Mouse (Mus musculus) liver, postnatal 0 days (tissue): ENCODE measurements at regions not wholly inside any gene's neighbourhood (a gene's known extent, or its start where the extent isn't known, plus 50 kb on each side); places are given as distances from the start of the nearest gene placed in this dataset.

ENCODE experiments used
- ATAC-seq: fragments of 200-750 bp; cut with Nextera tagmentation; 2 replicates; pipeline ENCODE4 v1.8.0; 2017; ENCODE audit warnings: mild to moderate bottlenecking, moderate library complexity
- DNase-seq: peaks from one replicate; pipeline ENCODE4 v3.0.0-alpha.2; 2016
- H3K27ac ChIP-seq: fragments of 300-500 bp; sonication (generic); 2 replicates; pipeline ENCODE4 v1.5.1; 2014; ENCODE audit warnings: antibody characterized with exemption, moderate library complexity, mild to moderate bottlenecking, low read depth
- H3K27me3 ChIP-seq: fragments of 300-500 bp; sonication (generic); 2 replicates; pipeline ENCODE4 v1.6.1; 2014; ENCODE audit warnings: low read length, control low read depth, mixed read lengths; ENCODE audit not compliant: insufficient read depth
- H3K36me3 ChIP-seq: fragments of 300-500 bp; sonication (generic); replicated peaks from 2 replicates; pipeline ENCODE4 v1.6.1; 2014; ENCODE audit warnings: mild to moderate bottlenecking, control low read depth, low read length, moderate library complexity, mixed read lengths; ENCODE audit not compliant: insufficient read depth
- H3K4me1 ChIP-seq: fragments of 300-500 bp; sonication (generic); 2 replicates; pipeline ENCODE4 v1.6.1; 2014; ENCODE audit warnings: antibody characterized with exemption, mild to moderate bottlenecking, control low read depth; ENCODE audit not compliant: insufficient read depth
- H3K4me2 ChIP-seq: fragments of 300-500 bp; sonication (generic); 2 replicates; pipeline ENCODE4 v1.6.1; 2014; ENCODE audit warnings: low read depth, mild to moderate bottlenecking, low read length, moderate library complexity, mixed read lengths
- H3K4me3 ChIP-seq: fragments of 300-500 bp; sonication (generic); 2 replicates; pipeline ENCODE4 v1.5.1; 2014; ENCODE audit warnings: low read depth, low read length
- H3K9ac ChIP-seq: fragments of 300-500 bp; sonication (generic); replicated peaks from 2 replicates; pipeline ENCODE4 v1.6.1; 2014; ENCODE audit warnings: mild to moderate bottlenecking, moderate library complexity
- H3K9me3 ChIP-seq: fragments of 300-500 bp; sonication (generic); 2 replicates; pipeline ENCODE4 v1.6.1; 2016; ENCODE audit warnings: mild to moderate bottlenecking, control low read depth, low read length, mixed read lengths
- CTCF ChIP-seq: sonication (generic); IDR thresholded peaks from 2 replicates; pipeline ENCODE4 v1.5.1; 2016; ENCODE audit warnings: antibody characterized with exemption, low read depth
- EP300 ChIP-seq: IDR thresholded peaks from 2 replicates; pipeline ENCODE4 v1.6.1; 2016; ENCODE audit warnings: antibody characterized with exemption, low read depth, mild to moderate bottlenecking
- WGBS: fragments of 180-500 bp; shearing (Covaris S2); extraction: QIAGEN DNeasy Blood & Tissue Kit; methylation state at CpG from one replicate; pipeline ENCODE4 v1.1.7; 2014; ENCODE audit not compliant: insufficient replicate concordance; 5-methylcytosine and 5-hydroxymethylcytosine counted together

DNA sequence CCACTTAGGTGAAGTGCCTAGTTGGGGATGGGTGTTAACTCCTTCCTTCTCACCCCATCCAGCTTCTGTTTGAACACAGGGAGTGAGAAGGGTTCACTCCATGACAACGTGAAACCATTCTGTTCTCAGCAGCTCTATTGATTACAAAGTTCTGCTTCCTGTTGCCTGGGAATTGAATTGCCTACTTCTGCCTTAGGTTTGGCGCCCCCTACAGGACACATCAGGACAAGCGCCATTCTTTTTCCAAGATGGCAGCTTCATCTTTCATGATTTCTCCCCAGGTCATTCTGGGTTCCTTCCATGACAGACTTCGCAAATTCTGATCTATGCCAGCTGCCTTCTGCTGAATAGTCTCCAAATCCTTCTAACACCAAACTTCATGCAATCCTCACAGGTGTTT is 371.5 kb downstream of the Lrig3 start:
- Histone ChIP-seq H3K27me3 (no peaks in the 10 kb centered on the region), H3K4me2 (no peak overlapping the region), H3K36me3 (no peaks in the 10 kb centered on the region), H3K9ac (no peak overlapping the region), H3K27ac (no peak overlapping the region), H3K9me3 (0 out of 2 replicates have a peak, but pooled peaks cover 3% of the 10 kb centered on the region), H3K4me1 (no peaks in the 10 kb centered on the region), H3K4me3 (no peak overlapping the region)
- 62% methylated on average over 4 of the region's 4 CpGs for WGBS
- no peak for ATAC-seq
- TF ChIP-seq EP300 = no peak
- peak; percentile 55 for TF ChIP-seq CTCF
- no peak for DNase-seq

DNA sequence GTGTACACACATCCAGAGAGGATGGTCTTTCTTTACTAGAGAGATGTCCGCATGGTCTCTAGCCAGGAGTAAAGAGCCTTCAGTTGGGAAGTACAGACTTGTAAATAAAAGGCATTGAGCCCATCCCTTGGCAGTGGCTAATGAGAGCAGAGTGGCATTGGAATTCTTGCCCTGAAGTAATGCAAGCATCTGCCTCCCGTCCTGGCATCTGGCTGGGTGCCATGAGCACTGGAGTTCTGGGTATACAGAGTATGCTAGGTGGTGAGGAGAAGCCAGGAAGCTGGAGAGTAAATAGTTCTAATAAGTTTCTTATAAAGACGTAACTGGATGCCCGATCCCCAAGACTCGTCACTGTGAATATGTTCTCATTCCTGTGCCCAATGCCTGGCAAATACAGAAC is 367.8 kb downstream of the Lrig3 start:
- ATAC-seq (no peak), DNase-seq (no peak)
- H3K4me2 ChIP-seq = no peak overlapping the region
- no peak overlapping the region for H3K4me3 ChIP-seq
- no peak overlapping the region for H3K27ac ChIP-seq
- 77% methylated on average over 5 of the region's 5 CpGs for WGBS
- H3K27me3 ChIP-seq = no peaks in the 10 kb centered on the region
- no peaks in the 10 kb centered on the region for H3K9me3 ChIP-seq
- TF ChIP-seq EP300 (no peak), CTCF (no peak)
- no peaks in the 10 kb centered on the region for H3K36me3 ChIP-seq
- H3K9ac ChIP-seq = no peak overlapping the region
- no peaks in the 10 kb centered on the region for H3K4me1 ChIP-seq

DNA sequence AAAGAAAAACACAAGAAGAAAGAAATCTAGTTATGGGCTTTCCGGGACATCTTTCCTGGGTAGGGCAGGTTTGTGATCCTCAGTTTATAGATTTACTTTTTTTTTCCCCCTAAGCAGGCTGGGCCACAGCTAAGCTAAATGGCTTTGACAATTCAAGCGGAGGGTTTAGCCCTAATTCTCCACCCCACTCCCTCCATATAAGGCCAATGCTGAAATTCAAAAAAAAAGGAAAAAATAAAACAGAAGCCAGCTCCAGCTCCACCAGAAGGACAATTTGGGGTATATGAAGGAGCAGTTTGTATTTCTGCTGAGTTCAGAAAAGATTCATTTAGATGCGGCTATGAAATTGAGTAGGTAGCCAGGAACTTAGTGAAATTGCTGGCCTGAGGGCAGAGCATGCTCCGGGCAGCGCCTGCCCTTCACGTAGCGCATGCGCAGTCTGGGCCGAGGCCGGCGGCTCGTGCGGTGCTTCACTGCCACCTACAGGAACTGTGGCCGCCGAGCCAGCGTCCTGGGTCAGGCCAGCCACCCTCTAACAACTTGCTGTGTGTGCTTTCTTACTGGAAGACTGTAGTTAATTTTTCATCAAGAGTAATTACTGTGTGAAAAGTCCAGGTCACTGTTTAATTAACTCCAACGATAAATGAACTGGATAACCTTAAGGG is 364.5 kb downstream of the Lrig3 start:
- Histone ChIP-seq H3K27ac (no peak overlapping the region), H3K4me1 (no peaks in the 10 kb centered on the region), H3K4me2 (no peak overlapping the region), H3K36me3 (no peaks in the 10 kb centered on the region), H3K4me3 (no peak overlapping the region), H3K9me3 (no peaks in the 10 kb centered on the region), H3K9ac (no peak overlapping the region), H3K27me3 (no peaks in the 10 kb centered on the region)
- DNase-seq (peak; percentile 86), ATAC-seq (peak; percentile 88)
- peak; percentile 86 for TF ChIP-seq CTCF
- TF ChIP-seq EP300 = no peak
- 7% methylated on average over 17 of the region's 17 CpGs for WGBS

DNA sequence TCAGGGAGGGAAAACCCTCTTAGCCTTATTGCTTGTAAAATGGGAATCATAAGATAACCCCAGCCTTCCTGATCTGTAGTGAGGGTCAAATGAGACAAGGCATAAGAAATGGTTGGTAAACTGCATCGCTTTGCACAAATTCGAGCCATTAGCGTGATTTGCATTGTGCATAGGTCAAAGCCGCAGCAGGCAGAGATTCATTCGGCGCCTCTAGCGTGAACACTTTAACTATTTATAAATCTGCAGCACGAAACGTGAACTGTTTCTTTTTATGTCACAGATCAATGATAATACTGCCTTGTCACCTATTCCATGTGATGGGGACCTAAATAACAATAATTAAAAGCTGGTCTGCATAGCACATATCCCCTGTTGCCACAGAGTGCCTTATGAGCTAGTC is 354.9 kb downstream of the Lrig3 start:
- no peak overlapping the region for H3K27ac ChIP-seq
- no peaks in the 10 kb centered on the region for H3K4me1 ChIP-seq
- H3K27me3 ChIP-seq = no peaks in the 10 kb centered on the region
- TF ChIP-seq EP300 = no peak
- no peak for TF ChIP-seq CTCF
- H3K9ac ChIP-seq = no peak overlapping the region
- no peak overlapping the region for H3K4me2 ChIP-seq
- no peaks in the 10 kb centered on the region for H3K9me3 ChIP-seq
- DNase-seq = no peak
- H3K4me3 ChIP-seq = no peak overlapping the region
- ATAC-seq = no peak
- no peaks in the 10 kb centered on the region for H3K36me3 ChIP-seq
- 84% methylated on average over 9 of the region's 9 CpGs for WGBS

DNA sequence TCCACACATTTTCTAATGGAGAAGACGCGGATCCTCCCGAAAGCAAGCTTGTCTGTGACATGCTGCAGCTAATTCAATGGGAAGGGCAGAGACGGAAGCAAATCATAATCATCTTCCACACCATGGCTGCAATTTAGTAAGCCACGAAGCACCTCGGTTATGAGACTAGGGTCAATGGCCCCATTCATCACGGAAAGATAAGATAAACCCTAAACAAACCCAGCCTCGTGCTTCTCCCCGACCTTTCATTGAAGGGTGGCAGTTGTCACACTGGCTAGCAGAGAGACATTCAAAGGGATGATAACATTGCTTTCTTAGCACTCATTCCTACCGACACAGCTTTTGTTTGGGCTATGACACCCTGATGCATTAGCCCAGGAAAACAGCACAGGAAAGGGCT is 353.8 kb downstream of the Lrig3 start:
- Histone ChIP-seq H3K9me3 (no peaks in the 10 kb centered on the region), H3K27me3 (no peaks in the 10 kb centered on the region), H3K4me3 (no peak overlapping the region), H3K4me2 (no peak overlapping the region), H3K27ac (no peak overlapping the region), H3K4me1 (no peaks in the 10 kb centered on the region), H3K9ac (no peak overlapping the region), H3K36me3 (no peaks in the 10 kb centered on the region)
- WGBS = 52% methylated on average over 10 of the region's 10 CpGs
- DNase-seq = no peak
- no peak for ATAC-seq
- TF ChIP-seq EP300 (no peak), CTCF (no peak)

DNA sequence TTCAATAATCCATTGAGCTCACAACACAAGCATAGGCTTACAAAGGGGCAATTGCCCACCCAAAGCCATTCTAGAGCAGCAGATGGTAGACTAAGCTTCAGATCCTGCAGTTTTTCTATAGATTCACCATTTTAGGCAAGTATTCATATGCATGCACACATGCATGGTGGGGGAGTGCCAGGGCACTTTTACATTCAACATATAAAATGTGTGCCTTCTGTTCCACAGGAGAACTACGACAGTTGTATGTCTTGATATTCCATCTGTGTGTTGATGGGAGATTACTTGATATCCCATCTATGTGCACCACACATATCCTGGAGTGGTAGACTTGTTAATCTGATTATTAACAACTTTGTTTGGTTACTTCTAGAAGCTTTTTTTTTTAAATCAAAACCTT is 334.0 kb downstream of the Lrig3 start:
- TF ChIP-seq EP300 (no peak), CTCF (no peak)
- Histone ChIP-seq H3K9me3 (no peaks in the 10 kb centered on the region), H3K4me1 (no peaks in the 10 kb centered on the region), H3K27ac (no peak overlapping the region), H3K4me2 (no peak overlapping the region), H3K36me3 (no peaks in the 10 kb centered on the region), H3K4me3 (no peak overlapping the region), H3K27me3 (no peaks in the 10 kb centered on the region), H3K9ac (no peak overlapping the region)
- WGBS = 65% methylated on average over 1 of the region's 1 CpGs
- ATAC-seq (no peak), DNase-seq (no peak)

DNA sequence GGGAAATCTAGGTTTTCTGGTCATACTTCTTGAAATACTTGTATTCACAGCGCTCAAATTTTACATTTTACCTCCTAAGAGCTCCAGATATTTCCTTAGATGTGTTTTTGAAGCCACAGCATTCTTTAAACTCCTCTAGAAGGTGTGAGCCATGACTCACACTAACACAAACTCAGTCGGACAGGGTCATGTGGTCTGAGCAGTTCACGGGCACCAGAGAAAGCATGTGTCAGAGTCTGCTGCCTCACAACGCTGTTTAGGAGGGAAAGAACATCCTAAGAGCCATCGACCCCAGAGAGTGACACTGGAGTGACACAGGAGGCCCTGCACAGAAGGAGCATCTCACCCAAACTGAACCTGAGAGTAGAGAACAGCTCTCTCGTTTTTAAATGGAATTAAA is 332.2 kb downstream of the Lrig3 start:
- no peaks in the 10 kb centered on the region for H3K27me3 ChIP-seq
- H3K9ac ChIP-seq = no peak overlapping the region
- TF ChIP-seq EP300 (no peak), CTCF (no peak)
- DNase-seq = no peak
- no peak overlapping the region for H3K27ac ChIP-seq
- no peaks in the 10 kb centered on the region for H3K9me3 ChIP-seq
- ATAC-seq = no peak
- WGBS = 69% methylated on average over 6 of the region's 6 CpGs
- H3K4me2 ChIP-seq = no peak overlapping the region
- H3K4me3 ChIP-seq = no peak overlapping the region
- no peaks in the 10 kb centered on the region for H3K36me3 ChIP-seq
- H3K4me1 ChIP-seq = no peaks in the 10 kb centered on the region
